Mouse (Mus musculus): Measurements from ENCODE around the gene Ifi202b. TPM values are rescaled to one million over a fixed set of nuclear protein-coding genes. Genes with fewer than 3 reads are reported as not detected.
"Not testable (repeated sequence)": the region's sequence is repeated elsewhere in the genome, so short reads cannot be mapped to it uniquely, and the experiment has no call there.

The Ifi202b gene
- polyA plus RNA-seq (2015; fragmentation: Nextera tagmentation; extraction: Ambion mirVana), result not detected in 2 replicates

DNA sequence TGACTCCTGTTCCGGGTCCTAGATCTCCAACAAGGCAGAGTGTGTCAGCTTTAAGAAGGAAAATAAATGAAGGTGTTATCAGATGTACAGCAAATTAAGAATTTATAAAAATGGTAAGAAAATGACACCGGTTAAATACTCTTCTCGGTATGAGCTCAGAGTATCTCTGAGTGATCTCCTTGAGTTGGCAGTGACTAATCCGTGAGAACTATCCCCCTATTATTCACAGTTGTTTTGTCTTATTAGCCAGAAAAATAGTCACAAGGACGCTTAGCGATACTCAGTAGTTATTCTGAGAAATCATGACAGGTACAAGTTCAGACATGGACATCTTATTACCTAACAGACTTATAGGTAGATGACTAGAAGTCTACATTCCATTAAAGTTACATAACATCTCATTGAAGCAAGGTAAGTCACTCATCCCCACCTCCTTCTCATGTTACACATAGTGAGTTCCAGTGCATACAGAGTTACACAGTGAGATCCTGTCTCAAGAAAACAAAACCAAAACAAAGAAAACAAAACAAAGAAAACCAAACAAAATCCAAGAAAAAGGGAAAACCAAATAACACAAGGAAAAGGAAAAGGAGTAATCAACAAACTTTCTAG lies at the start of gene Ifi202b:
Gene Ifi202b (minus strand): TSS at position 51 of the 612 bp plus-strand sequence.
- ATAC-seq; H3K4me2 ChIP-seq; H3K4me3 ChIP-seq; H3K4me1 ChIP-seq; H3K27me3 ChIP-seq; H3K9ac ChIP-seq; H3K36me3 ChIP-seq (ENCODE audit: poor library complexity, severe bottlenecking); H3K27ac ChIP-seq; H3K9me3 ChIP-seq (replicated peaks): not testable (repeated sequence)
- WGBS, result 88% methylated on average over 6 of the region's 6 CpGs

DNA sequence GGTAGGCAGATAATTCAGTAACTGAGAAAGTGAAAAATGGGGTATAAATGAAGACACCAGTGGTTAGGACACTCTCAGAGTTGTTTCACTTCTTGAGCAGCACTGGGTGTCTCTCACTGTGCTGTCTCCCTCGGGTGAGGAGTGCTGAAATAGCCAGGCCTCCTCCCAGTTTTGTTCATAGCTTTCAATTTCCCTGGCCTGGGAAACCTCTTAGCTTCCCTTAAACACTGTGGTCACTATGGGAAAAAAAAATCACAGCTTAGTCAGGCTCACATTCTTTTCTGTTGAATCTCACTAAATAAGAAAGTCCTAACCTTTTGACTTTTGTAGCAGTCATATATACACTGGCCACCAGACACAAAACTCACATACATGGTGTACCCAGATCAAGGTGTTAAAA lies 49.2 kb upstream of the Ifi202b start, which contains the start of gene Ifi205:
Gene Ifi205 (minus strand): TSS at position 113 of the 400 bp plus-strand sequence.
- Histone ChIP-seq H3K4me2 (no peak within 1 kb of the TSS), H3K27me3 (no peaks in the 10 kb centered on the region), H3K36me3 (ENCODE audit: poor library complexity, severe bottlenecking) (no peaks in the 10 kb centered on the region), H3K4me1 (no peaks in the 10 kb centered on the region), H3K4me3 (no peak within 1 kb of the TSS), H3K9ac (no peak within 1 kb of the TSS), H3K27ac (no peak within 1 kb of the TSS), H3K9me3 (replicated peaks) (no peaks in the 10 kb centered on the region)
- ATAC-seq, result no peak
- WGBS, result 52% methylated on average over 1 of the region's 1 CpGs

DNA sequence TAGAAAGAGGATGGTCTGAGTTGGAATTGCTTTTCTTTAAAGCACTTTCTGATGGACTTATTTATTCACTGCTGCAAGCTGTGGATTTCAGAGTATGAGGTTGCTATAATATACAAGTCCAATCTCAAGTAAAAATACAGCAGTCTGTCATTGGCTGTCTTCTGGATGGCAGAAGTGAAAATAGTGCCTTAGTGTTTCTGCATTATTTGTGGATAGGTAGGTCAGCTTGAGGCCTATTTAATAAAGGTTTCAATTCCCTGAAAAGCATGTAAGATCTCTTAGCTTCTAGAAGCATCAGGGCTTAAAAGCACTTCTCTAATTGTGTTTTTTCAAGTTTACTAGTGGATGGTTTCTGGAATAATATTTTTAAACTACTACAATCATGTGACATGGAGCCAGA lies 24.5 kb upstream of the Ifi202b start:
- H3K4me2 ChIP-seq; H3K4me3 ChIP-seq; ATAC-seq; H3K9me3 ChIP-seq (replicated peaks); H3K36me3 ChIP-seq (ENCODE audit: poor library complexity, severe bottlenecking); H3K27me3 ChIP-seq; H3K9ac ChIP-seq; H3K27ac ChIP-seq; H3K4me1 ChIP-seq: not testable (repeated sequence)

DNA sequence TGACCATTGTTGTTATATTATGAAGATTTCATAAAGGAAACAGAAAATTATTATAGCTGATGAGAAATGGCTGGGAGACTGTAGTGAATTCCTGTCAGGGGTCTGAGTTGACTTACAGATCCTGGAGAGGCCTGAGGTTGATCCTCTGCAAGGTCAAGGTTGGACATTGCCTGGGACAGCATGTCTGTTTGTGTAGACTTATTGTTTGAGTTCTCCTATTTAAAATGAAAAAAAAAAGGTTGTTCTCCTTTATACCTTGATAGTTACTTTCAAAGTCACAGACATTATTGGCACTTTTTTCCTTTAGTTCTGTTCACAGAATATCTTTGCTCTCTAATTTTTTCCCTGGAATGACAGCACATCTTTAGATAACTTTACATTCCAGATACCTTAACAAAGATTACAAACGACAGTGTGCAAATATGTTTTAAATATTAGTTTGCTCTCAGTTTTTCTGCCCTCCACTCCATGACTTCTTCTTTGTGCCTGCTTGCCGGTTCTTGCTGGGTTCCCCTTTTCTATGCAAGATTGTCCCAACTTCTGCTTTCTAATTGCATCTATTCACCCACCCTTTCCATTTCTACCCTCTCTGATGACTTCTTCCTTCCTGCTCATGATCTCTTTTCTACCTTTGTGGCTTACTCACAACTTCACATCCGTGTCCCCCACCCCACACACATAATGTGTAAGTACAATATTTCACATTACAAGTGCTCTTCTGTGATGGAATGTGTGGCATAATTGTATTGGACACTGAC lies 22.0 kb upstream of the Ifi202b start:
- not testable (repeated sequence) for H3K27me3 ChIP-seq; H3K4me2 ChIP-seq; H3K9me3 ChIP-seq (replicated peaks); H3K27ac ChIP-seq; H3K4me3 ChIP-seq; H3K4me1 ChIP-seq; H3K36me3 ChIP-seq (ENCODE audit: poor library complexity, severe bottlenecking); H3K9ac ChIP-seq; ATAC-seq
- 93% methylated on average over 2 of the region's 3 CpGs for WGBS

DNA sequence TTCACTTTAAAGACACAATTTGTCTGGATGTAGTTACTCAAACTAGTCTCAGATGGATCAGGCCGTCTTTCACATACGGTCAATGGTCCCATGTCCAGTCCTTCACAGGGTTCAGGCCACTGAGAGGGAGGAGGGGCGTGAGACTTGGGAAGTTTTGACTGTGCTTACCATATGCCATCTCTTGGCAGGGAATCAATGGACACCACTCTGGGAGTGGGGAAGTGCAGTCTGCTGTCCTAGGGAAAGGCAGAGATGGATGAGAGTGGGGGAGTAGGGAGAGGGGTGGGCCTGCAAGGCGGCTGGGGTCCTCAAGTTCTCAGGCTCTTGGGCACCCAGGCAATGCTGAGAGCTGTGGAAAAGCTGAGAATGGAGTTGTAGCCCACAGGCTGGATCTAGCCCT lies 12.5 kb upstream of the Ifi202b start:
- ATAC-seq, result no peak

DNA sequence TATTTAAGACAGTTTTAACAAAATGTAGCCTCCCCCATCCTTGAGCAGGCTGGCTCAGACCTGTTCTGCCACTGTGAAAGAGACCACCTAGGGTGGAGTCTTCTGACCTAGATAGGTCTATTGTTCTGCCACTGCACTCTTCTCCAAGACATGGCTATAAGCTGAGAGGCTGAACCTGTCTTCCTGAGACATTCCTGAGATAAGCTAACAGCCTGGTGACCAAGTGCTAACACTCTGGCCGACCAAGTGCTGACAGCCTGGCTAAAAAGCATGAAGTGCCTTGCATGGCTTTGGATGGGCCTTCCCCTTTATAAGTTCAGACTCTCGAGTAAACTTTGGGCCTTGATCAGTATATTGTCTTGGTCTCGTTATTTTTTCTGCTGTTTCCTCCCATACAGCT lies 1.5 kb downstream of the Ifi202b start:
- H3K27ac ChIP-seq; H3K36me3 ChIP-seq (ENCODE audit: poor library complexity, severe bottlenecking); H3K4me2 ChIP-seq; ATAC-seq; H3K4me3 ChIP-seq; H3K9me3 ChIP-seq (replicated peaks); H3K9ac ChIP-seq; H3K4me1 ChIP-seq; H3K27me3 ChIP-seq: not testable (repeated sequence)
- 51% methylated on average over 3 of the region's 3 CpGs for WGBS

More for the DNA sequence above, 12.5 kb upstream of the Ifi202b start:
- no peak overlapping the region for H3K27ac ChIP-seq
- H3K4me1 ChIP-seq, result no peaks in the 10 kb centered on the region
- no peak overlapping the region for H3K4me2 ChIP-seq
- no peaks in the 10 kb centered on the region for H3K36me3 ChIP-seq (ENCODE audit: poor library complexity, severe bottlenecking)
- H3K27me3 ChIP-seq, result no peaks in the 10 kb centered on the region
- no peaks in the 10 kb centered on the region for H3K9me3 ChIP-seq (replicated peaks)
- 87% methylated on average over 4 of the region's 4 CpGs for WGBS
- H3K9ac ChIP-seq, result no peak overlapping the region
- no peak overlapping the region for H3K4me3 ChIP-seq

DNA sequence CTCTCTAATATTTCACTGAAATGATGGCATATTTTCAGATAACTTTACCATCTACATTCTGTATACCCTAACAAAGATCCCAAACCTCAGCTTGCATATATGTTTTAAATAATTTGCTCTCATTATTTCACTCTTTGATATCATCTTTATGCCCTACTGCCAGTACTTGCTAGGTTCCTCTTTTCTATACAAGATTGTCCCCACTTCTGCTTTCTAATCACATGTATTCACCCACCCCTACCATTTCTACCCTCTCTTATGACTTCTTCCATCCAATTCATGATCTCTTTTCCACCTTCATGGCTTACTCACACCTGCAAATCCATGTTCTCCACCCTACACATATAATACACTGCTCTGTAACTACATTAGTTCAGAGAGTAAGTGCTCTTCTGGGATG lies 4.9 kb downstream of the Ifi202b start:
- Histone ChIP-seq H3K9ac (no peak overlapping the region), H3K27me3 (no peaks in the 10 kb centered on the region), H3K27ac (no peak overlapping the region), H3K36me3 (ENCODE audit: poor library complexity, severe bottlenecking) (no peaks in the 10 kb centered on the region), H3K9me3 (replicated peaks) (no peaks in the 10 kb centered on the region), H3K4me1 (no peaks in the 10 kb centered on the region), H3K4me3 (no peak overlapping the region), H3K4me2 (no peak overlapping the region)
- ATAC-seq, result no peak

DNA sequence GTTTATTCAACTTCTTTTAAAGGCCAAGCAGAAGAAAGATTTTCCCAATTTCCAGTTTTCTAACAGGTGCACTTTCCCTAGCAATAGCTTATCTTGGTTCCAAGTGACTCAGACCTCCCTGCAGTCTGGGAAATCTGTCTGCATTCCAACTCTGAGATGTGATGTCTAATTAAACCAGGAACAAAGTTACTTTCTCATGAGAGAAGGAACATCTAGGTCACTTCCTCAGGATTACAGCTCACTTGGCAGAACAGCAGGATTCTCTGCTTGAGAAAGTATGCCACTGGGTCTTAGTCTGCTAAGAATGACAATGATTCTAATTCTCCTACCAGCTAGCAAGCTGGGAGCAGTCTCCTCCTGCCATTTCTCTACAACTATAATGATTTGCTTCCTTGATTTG lies 9.4 kb downstream of the Ifi202b start:
- Histone ChIP-seq H3K36me3 (ENCODE audit: poor library complexity, severe bottlenecking) (no peaks in the 10 kb centered on the region), H3K4me2 (no peak overlapping the region), H3K9ac (no peak overlapping the region), H3K9me3 (replicated peaks) (no peaks in the 10 kb centered on the region), H3K27me3 (no peaks in the 10 kb centered on the region), H3K4me3 (no peak overlapping the region), H3K4me1 (no peaks in the 10 kb centered on the region), H3K27ac (no peak overlapping the region)
- ATAC-seq, result no peak

DNA sequence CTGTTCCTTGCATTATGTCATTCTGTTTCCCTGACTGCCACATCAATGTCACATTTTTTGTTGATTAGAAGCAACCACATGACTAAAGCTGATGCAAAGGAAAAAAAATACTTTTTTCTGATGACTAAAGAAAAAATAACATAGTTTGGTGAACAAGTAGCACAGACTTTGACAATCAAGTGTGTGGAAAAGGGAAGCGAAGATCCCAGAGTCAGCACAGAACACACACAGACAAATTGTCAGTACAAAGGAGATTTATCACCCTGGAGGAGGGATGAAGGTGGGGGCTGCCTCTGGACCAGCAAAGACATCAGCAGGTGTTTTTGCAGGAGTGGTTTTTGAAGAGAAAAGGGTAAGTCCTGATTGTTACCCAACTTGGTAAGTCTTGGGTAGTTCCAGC lies 21.1 kb downstream of the Ifi202b start:
- 97% methylated on average over 1 of the region's 1 CpGs for WGBS
- not testable (repeated sequence) for ATAC-seq; H3K4me1 ChIP-seq; H3K9ac ChIP-seq; H3K36me3 ChIP-seq (ENCODE audit: poor library complexity, severe bottlenecking); H3K27me3 ChIP-seq; H3K4me2 ChIP-seq; H3K4me3 ChIP-seq; H3K9me3 ChIP-seq (replicated peaks); H3K27ac ChIP-seq

DNA sequence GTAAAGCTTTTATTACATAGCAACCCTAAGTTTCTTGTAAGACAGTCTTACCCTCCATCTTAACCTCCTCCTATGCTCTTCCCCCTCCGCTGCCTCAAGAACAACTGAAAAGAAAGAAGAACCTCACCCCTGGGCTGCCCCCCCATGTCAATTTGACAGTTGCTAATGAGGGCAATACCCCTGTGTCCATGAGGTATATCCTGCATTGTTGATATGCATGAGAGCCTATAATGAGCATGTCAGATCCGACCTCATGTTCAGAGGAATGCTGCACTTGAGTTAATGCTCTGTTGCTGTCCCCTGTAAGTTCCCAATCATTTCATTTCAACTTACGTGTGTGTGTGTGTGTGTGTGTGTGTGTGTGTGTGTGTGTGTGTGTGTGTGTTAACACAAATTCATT lies 22.5 kb downstream of the Ifi202b start:
- not testable (repeated sequence) for H3K36me3 ChIP-seq (ENCODE audit: poor library complexity, severe bottlenecking); H3K27me3 ChIP-seq; ATAC-seq; H3K9me3 ChIP-seq (replicated peaks); H3K27ac ChIP-seq; H3K4me2 ChIP-seq; H3K9ac ChIP-seq; H3K4me1 ChIP-seq; H3K4me3 ChIP-seq
- 70% methylated on average over 3 of the region's 3 CpGs for WGBS

DNA sequence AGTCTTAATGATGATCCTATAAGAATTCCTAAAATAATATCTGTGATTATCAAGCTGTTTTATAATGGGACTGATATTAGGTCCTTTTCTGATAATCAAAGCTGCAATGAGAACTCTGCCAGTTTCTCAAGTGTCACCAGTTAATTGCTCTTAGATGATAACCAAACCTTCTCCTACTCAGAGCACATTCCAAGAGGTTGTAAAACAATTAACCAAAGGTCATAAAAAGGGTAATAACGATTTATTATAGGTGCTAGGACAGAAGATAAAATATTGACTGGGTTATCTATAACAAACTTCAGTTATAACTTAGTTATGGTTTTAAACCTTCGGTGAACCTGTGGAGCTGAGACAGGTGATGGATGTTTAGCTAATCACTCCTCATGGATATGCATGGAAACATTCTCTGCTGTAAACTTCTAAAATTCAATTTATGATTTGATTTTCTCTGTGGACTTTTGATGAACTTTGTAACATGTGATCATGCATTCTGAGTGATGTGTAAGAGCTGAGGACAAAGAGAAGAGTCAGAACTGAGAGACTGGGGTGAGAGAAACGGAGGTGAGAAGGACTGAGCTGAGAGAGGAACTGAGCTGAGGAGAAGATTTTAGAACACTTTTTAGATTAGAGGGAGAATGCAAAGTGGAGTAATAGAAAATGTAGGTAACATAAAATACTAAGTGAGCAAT lies 26.6 kb downstream of the Ifi202b start:
- not testable (repeated sequence) for ATAC-seq

DNA sequence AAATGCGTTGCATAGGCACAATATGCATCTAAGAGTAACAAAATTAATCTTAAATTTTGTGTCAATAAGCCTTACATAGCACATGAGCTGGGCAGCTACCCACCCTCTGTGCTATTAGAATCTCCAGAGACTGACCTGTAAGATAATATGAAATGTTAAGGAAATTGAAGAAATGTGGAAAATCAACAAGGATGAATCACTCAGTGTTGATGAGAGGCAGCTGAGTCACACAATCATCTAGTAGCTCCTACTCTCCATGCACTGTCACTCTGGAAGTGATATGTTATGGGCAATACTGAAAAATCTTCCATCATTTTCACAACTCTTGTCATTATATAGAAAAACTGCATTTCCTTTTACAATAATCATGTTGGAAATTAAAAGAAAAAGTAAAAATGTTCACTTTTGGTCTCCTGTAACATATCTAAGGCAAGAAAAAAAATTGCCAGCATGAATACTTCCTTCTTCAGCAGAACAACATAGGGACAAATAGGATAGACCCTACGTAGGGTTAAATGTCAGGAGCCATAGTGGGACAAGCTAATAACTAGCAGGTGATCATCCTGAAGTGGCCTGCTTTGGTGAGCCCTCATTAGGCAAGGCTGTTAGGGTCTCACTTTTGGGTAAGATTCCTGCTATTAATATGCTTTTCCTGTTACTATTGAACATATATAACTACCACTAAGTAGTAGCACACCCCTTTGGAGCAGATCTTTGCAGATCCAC lies 27.3 kb downstream of the Ifi202b start:
- H3K4me2 ChIP-seq, result no peak overlapping the region
- H3K4me3 ChIP-seq, result no peak overlapping the region
- no peaks in the 10 kb centered on the region for H3K27me3 ChIP-seq
- no peak overlapping the region for H3K27ac ChIP-seq
- H3K4me1 ChIP-seq, result no peaks in the 10 kb centered on the region
- no peak for ATAC-seq
- 82% methylated on average over 2 of the region's 2 CpGs for WGBS
- no peaks in the 10 kb centered on the region for H3K9me3 ChIP-seq (replicated peaks)
- no peaks in the 10 kb centered on the region for H3K36me3 ChIP-seq (ENCODE audit: poor library complexity, severe bottlenecking)
- H3K9ac ChIP-seq, result no peak overlapping the region

More for the DNA sequence above, 26.6 kb downstream of the Ifi202b start:
- H3K4me3 ChIP-seq; H3K27me3 ChIP-seq; H3K36me3 ChIP-seq (ENCODE audit: poor library complexity, severe bottlenecking); H3K4me2 ChIP-seq; H3K4me1 ChIP-seq; H3K9me3 ChIP-seq (replicated peaks); H3K27ac ChIP-seq; H3K9ac ChIP-seq: not testable (repeated sequence)
- 84% methylated on average over 3 of the region's 3 CpGs for WGBS

Measured in forebrain, embryonic 13.5 days (tissue).